Mouse (Mus musculus) mesoderm, embryonic 11.5 days (tissue): ENCODE data around the gene Treh.

Source experiments
- DNase-seq: peaks from one replicate; pipeline ENCODE4 v3.0.0-alpha.2; 2012; ENCODE audit warnings: low read depth, low spot score

The Treh gene

DNA sequence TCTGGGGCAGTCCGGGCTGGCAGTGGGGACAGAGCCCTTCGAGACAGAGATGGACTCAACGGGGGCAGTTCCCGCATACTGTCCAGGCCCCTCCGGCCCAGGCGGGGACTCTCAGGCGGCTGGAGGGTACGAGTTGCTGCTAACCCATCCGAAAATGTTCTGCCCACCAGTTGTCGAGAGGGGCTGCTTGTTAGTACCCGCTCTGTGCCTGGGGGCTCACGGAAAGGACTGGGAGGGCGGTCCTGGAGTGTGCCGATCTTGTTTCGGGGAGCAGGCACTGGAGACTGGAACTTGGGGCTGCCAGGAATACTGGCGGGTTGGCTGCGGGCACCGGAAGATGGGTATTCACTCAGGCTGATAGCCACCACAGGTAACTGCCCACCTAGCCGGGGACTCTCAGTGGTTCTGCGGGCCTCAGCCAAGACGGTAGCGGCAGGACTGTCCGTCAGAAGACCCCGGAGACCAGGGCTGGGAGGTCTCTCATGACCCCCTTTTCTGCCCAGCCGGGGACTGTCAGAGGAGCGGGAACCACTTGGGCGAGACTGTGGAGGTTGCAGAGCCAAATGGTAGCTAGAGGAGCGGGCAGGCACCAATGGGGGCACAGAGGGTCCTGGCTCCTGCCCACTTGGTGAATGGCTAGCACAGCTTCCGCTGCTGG lies 42.8 kb downstream of the Treh start:
- no peak for DNase-seq

DNA sequence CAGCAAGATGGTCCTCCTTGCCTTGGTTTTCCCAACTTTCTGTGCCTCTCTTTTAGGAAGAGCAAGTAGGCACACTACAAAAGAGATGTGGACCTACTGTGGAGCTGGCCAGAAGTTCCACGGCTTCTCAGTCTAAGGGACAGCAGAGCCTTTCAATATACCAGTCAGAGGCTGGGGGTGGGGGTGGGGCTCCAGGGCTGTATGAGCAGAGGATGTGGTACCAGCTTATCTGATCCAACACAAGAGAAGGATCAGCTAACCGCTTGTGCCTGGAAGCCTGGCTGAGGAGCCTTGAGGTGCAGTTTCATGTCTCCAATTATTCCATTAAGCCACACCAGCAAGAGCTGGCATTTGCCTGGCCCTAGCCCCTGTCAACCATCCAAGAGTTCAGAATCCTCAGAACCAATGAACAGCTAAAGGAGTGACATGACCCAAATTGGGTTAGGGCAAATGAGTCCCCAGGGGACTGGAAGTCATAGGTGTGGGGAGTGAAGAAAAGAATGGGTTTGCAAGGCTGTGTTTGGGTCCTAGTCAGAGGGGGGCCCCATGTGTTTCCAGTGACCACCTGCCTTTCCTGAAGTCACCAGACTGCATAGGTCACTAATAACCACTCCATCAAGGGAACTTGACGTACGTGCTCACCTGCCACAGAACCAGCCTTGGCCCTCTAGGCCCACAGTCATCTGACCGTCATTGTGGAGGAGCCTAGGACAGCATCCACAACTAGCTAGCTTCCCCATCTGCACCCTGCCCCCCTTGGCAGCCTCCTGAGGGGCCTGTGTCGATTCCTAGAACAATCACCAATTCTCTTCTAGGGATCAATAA lies 44.2 kb downstream of the Treh start:
- no peak for DNase-seq

DNA sequence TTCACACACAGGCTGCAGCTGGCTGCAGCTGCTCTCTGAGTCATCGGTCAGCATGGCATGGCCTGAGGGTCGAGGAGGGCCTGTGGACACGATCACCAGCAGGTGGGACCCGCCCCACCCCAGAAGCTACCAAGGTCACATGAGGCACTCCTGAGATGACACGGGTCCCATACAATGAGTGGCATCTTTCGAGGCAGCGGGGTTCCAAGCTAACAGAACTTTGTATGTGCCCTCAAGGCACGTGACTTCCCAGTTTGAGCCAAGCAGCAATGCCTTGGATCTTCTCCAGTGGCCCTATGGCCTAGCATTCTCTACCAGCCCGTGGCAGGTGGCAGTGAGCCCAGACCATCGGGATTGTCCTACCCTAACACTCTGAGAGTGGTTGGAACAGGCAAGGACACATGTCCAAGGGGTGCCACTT lies 44.8 kb downstream of the Treh start:
- no peak for DNase-seq

DNA sequence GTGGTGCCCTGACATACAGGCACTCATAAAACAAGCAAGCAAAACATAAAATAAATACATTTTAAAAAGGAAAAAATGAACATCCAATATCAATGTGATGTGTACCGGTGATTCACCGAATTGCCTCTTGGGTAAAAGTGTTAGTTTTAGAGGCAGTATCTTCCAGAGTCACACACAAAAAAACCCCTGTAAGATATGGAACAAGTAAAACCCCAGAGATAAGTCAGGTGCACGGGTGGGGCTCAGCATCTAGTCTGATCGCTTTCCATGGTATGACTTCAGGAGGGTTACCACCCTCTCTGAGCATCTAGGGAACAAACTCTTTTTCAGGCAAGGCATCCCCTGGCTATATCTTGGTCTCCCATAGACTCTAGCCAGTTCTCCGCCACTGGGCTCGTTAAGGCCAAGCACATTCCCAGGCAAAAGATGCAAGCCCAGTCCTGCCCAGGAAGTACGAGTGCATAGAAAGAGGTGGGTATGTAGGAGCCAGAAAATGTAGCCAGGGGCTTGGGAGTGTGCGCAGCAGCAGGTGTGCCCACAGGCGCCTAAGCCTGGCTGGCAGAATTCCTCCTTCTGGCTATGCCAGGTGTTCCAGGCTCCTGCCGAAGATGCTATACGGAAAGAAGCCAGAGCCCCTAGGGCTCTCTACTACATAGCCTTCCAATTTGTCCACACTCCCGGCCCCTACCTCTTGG lies 46.1 kb downstream of the Treh start:
- no peak for DNase-seq

DNA sequence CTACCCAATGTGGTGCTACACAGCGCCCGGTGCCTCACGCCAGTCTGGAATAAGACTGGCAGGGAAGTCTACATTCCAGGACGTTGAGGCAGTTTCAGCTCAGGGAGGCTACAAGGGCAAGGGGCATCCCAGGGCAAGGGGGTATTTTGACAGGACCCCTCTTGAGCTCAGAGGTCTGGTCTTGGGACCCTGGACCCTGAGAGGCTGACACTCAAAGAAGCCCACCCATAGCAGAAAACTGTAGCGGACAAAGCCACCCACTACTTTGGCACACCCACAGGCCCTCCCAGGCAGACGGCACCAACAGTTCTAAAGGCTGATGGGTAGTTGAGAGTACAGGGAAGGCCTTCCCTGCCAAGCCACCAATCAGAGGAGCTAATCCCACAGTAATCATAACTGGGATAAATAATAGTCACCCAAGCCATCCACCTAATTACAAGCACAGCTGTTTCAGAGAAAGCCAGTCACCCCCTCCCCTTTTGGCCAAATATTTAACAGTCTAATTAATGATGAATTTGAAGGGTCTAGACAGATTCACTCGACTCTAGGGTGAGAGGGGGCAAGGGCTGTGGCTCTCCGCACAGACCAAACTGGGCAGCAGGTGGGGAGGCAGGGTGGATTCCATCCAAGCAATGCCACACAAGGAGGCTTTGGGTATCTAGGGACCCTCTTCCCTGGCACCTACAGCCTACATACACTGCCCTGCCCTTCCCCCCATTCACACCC lies 46.8 kb downstream of the Treh start:
- DNase-seq, result no peak

DNA sequence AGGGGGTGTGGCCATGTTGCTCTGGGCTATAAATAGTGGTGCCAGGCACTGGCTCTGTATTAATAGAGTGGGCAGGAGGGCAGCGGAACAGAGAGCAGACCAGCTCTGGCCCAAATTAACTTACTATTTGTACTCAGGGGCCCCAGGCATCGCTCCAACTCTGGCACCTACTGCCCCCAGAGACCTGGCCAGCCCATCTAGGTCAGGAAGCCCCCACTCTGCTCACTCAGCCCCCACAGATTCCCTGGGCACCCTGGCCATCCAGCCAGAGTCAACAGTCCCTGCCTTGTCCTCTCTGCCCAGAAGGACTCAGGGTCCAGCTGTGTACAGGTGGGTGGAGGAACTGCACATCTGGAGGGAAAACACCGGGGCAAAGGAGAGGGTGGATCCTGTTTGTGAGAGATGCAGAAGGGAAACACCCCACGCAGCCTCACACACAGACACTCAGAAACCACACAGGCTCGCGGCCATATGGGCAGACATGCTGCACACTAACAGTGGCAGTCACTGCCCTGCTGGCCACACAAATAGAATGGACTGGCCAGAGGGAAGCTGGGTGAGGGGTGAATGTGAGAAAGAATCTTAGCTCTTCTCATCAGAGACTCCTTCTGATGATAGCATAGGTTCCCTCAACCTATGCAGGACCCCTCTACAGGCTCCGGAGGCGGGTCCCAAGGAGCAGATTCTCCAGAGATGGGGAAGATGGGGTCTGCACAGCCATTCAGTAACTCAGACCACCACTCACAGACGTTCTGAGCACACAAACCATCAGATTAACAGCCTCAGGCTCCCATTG lies 47.5 kb downstream of the Treh start:
- no peak for DNase-seq

DNA sequence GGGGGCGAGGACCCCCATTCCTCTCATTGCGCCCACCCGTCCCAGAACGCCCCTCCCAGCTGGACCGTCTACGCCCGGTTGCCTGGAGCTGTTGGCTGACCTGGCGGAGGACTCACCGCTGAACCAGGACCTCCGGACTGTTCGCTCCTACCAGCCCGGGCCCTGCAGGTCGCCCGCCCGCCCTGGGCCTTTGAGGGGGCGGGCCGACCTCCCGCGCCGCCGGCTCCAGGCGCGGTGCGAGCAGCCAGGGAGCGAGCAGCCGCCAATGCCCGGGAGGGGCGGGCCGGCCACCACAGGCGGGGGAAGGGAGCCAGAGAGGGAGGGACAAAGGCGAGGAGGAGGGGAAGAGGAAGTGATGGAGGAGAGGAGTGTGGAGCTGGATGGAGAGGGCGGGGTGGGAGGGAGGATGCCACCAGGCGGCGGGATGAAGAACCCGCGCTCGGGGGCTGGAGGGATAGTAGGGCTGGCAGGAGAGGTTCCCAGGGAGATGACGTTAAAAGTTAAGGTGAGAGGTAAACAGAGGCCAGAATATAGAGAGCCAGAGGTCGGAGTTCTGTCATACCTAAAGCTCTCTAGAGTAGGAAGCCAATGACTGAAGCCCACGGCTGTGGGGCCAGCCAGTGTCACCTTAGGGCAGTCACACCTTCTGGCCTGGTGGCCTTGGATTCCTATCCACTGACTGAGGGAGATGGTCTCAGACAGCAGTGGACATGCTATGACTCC lies 48.3 kb downstream of the Treh start:
- peak; percentile 88 for DNase-seq

DNA sequence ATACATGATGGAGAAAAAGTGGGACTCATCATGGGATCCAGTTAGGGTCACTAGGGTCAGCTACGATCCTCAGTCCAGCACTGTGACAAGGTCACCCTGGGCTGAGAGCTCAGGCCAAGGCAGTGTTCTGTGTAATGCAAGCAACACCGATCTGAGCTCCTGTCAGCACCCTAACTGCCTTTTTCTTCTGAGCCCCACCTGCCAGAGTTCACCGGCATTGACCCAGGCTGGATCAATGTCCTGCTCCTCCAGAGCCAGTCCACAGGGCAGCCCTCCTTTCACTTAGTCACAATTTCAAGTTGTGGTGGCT lies 48.8 kb downstream of the Treh start:
- no peak for DNase-seq

DNA sequence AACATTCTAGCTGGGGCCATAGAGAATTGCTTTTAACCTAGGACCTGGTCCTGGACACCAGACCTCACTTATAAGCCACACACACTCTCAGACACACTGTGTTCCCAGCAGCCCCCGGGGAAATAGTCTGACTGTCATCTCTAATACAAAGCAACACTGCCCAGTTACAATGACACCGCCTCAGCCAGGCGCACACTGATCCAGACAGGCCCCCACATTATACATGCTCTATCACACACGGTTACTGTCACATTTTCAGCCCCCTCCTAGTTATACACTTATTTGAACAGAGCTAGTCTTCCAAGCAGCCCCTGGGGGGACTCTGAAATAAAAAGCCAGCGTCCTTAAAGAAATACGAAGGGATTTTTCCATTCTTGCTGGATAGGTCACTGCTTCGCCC lies 49.5 kb downstream of the Treh start:
- DNase-seq, result no peak

DNA sequence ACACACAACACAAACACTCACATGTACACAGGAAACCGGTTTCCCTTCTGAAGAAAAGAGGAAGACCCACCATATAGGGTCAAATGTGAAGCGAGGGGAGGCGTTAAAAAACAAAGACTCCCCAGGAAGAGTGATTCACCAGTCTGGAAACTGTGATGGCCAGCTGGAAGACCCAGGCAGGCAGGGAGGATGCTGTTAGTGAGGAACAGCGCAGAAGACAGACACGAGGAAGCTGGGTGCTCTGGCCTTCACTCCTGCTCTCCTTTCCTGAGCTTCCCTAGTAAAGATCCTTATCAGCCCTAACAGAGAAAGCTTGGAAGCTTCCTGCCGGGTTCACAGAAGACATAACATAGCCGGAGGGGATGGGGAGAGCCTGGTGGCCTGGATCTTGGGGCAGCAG lies 50.0 kb downstream of the Treh start:
- no peak for DNase-seq

DNA sequence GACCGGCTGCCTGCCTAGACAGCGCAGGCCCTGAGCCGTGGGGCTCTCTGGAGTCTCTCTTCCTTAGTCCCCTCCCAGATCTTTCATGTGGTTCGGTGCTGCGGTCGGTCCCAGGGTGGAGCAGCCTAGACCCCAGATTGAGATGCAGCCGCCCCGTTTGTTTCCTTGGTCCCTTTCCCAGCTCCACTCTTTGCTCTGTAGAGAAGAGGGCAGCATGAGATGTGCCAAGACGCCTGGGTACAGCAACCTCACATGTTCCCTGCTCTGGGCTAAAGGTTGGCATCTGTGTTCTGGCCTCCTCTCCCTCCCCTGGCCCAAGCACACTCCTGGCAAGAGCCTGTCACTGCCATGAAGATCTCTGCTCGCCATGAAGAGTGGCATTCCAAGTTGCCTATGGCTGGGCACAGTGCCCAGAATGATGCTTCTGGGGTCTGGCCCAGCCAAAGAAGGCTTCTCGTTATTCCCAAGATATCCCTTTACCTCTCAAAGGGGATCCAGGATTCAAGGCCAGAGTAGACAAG lies 50.5 kb downstream of the Treh start:
- no peak for DNase-seq

DNA sequence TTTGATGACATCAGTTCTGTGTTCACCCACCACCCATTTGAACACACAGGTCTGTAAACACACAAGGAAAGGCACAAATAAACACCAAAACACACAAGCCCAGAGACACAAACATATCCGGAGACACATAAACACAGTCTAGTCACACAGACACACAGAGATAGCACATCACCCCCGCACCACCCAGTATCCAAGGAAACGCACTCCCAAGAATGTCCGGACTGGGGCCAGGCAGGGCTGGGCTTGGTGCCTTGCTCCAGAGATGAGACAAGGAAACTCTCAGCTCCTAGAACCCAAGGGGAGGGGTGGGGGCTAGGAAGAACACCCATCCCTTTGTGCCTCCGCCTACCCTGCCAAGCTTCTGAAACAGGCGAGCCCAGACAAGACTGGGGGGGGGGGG lies 51.2 kb downstream of the Treh start:
- no peak for DNase-seq

DNA sequence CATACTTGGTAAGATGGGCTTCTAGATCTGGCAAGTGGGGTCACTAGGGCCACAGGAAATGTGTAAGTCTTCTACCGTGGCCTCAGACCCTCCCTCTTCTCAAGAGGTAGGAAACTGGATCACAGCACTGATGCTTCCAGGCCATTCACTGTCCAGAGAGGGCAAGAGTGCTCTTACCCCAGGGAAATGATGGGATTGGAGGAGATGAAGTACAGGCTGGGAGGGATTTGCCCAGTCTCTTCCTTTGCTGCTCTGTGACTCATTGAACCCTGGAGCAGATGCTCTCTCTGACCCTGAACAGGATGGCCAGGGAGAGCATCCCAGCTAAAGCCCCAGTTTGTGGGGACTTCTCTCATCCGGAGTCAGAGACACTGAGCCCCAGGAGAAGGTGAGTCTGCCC lies 51.6 kb downstream of the Treh start:
- DNase-seq, result no peak

DNA sequence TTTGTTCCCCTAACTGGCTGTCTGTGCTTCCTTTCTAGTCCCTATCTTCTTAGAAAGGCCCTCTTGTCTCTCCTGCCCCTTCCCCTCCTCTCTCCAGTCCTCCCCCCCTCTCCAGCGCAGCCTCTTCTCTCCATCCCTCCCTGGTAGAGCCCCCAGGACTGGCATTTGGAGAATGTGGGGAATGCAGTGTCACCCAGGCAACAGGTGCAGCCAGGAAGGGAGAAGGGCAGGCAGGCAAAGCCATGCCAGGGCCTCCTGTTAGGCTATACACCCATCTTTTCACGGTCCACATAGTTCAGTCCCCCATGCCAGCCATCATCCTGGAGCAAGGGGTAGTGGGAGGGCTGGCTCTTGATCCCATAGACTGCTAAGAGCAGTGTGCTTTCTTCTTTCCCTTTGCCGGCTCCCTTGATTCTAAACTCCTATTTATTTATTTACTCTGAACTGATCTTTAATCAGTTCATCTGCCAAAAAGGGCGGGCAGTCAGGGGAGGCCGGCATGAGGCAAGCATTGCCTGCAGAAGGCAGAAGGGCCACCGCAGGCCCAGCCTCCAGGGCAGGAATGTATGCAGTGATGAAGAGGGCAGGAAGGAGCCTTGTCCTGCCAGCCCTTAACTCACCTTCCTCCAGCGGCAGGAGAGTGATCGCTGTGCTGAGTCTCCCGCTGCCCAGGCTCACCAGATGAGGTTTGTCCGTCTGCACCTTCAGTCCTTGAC lies 53.6 kb downstream of the Treh start:
- DNase-seq, result peak; percentile 52

DNA sequence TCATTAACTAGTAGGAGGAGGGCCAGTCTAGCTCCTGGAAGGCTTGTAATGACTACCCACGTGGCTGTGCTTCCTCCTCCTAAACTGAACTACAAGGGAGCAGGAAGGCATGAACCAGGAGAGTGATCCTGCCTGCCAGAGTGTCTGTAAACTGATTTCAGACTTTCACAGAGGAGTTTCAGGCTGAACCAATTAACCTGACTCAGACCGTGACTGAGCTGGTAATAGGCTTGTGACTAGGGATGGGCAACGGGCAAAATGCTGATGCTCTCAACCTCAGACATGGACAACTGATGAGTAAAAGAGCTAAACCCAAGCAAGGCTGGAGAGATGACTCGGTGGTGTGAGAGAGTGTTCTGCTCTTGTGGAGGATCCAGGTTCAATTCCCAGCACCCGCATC lies 54.4 kb downstream of the Treh start:
- no peak for DNase-seq

DNA sequence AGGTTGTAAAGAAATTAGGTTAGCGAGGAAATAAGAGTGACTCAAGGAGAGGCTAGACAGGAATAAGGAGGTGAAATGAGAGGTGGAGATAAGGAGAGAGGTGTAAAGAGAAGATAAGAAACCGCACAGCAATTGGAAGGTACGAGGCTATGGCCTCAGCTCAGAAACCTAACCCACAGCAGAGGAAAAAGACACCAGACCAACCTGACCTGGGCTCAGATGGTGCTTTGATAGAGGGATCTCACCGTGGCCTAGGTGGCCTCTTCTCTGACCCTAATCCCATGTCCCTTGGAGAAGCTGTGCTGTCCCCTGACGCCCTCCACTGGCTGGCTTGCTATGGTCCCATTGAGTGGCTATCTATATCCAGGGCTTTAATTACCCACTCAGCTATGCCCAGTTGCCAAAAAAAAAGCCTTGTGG lies 59.1 kb downstream of the Treh start:
- no peak for DNase-seq

DNA sequence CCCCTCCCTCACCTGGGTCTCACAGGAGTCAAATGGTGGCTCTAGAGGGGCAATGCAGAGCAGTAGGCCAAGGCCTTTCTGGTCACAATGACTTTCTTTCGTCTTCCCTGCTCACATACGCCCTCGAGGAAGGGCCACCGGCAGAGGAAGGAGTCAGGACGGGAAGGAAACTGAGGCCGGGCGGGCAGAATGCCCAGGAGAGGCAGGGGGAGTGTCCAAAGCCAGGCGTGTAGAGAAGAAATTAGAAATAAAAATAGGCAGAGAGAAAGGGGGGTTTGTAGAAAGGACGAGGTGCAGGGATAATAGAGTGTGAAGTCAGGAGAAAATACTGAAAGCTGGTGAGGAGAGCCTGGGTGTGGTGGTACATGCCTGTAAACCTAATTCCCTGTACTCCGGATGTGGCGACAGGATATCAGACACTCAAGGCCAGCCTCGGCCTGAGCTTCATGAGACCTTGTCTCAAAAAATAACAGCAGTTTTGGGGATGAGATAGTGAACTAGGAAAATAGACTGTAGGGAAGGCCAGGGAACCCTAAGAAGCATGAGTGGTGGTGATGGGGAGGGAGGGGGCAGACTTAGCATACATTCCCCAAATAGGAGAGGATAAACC lies 60.0 kb downstream of the Treh start:
- DNase-seq, result no peak

DNA sequence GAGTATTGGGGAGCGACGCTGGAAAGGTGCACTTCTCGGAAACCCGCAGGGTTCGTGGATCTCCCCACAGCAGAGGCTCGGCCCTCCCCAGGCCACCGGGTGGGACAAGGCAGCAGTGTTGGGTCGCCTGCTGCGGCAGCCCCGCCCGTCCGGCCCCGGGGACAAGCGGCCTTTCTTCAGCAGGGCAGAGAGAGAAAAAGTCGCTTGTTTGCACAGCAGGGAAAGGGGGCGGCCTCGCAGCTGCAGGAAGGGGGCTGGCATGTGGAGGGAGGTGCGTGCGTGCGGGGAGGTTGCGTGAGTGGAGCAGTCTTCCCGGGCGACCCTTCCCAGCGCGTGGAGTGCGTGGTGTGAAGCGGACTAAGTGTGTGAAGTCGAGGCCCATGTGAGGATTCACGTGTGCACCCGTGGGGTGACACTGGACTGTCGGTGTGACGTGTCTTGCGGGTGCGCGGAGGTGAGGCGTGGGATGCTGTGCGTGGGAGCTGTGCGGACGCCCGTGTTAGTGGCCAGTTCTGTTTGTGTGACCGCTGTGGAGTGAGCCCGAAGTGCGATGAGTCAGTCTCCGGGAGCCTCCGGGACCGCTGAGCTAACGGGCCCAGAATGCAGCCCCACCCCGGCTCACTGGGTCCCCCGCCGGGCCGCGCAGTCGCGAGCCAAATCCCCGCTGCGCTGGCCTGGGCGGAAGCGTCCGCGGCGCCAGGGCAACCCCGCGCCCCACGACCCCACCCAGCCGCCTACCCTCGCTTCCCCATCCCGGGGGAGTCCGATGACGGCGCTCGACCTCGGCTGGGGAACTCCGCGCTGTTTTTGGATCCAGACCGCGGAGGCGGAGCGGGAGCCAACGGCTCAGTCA lies 60.9 kb downstream of the Treh start:
- DNase-seq, result no peak
